Mouse (Mus musculus): ENCODE measurements around the gene Pgrmc2. TPM values are rescaled to one million over a fixed set of nuclear protein-coding genes. Genes with fewer than 3 reads are reported as not detected.
A peak's percentile ranks its signal among the peaks of the same experiment; 100 is the strongest.

Pgrmc2 gene
- total RNA-seq (2014; rRNA removed) (18.3 and 21.2 TPM in 2 replicates), polyA plus RNA-seq (2012; rRNA removed) (19.9 and 24.5 TPM in 2 replicates)

DNA sequence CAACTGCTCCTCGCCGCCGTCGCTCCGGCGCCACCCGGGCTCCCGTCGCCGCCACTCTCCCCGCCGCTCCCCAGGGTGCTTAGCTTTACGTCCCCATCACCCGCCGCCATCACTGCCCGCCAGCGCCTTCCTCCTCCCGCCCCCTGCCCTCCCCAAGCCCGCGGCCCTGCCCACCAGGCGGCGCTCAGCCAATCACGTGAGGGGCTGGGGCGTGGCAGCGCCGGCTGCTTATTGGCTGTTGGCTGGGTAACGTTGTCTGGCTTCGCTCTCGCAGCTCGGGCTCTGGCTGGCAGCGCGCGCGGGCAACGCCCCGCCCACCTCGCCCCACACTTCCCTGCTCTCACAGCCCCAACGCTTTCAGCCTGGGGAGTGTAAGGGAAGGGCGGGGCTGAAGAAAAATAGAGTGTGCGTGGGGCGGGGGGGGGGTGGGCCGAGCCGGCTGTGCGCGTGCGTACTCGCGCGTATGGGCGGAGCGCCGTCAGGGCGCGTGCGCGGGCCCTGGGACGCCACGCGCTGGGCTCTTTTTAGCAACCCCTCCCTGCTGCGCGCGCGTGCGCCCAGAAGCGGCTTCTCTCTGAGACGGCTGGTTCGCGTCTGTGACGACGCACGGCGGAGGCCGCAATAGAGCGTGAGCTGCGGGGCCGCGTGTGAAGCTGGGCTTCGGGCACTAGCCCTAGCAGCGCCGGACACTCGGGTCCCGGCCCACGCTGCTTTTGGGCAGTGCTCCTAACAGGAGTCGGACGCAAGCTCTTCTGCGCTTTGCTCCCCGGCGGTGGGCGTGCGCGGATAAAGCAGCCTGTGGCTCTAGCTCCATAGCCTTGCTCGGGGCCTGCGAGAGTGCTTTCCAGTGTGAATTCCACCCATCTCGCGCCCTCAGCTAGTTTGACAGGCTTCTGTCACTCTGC is at the start of gene Pgrmc2:
Gene Pgrmc2, minus strand, starts transcription at position 162 of the 905 bp plus-strand sequence.
- no peaks in the 10 kb centered on the region for H3K27me3 ChIP-seq (ENCODE audit: control insufficient read depth, insufficient read depth, low read length)
- WGBS = under 1% methylated on average over 94 of the region's 95 CpGs
- H3K79me2 ChIP-seq (ENCODE audit: control insufficient read depth, insufficient read depth, low read length) = peaks cover 12% of the 10 kb centered on the region; the same call in 1 of the 2 replicates

DNA sequence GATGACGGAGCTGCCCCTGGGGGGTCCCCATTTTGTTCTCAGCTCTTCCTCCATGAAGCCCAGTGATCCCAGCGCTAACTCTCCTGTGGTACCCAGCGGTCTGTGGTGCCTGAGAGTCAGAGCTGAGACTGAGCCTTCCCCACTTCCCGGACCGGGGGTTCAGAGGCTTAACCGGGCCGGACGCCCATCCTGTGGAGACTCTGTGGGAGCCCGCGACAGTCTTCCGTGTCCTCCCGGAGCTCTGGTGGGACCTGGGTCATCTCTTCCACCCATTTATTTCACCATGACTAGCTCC is 41.1 kb upstream of the Pgrmc2 start:
- Histone ChIP-seq H3K27me3 (ENCODE audit: control insufficient read depth, insufficient read depth, low read length) (no peaks in the 10 kb centered on the region), H3K79me2 (ENCODE audit: control insufficient read depth, insufficient read depth, low read length) (no peaks in the 10 kb centered on the region), H3K9ac (ENCODE audit: low read depth, low read length) (no peak overlapping the region), H3K27ac (replicated peaks; ENCODE audit: insufficient read depth, low read depth, low read length) (no peak overlapping the region), H3K4me1 (ENCODE audit: control insufficient read depth, insufficient read depth, low read length) (no peaks in the 10 kb centered on the region), H3K36me3 (ENCODE audit: control insufficient read depth, insufficient read depth, low read length) (no peaks in the 10 kb centered on the region), H3K4me3 (ENCODE audit: insufficient read depth, low read depth, low read length) (no peak overlapping the region)
- WGBS = 37% methylated on average over 12 of the region's 12 CpGs
- DNase-seq (ENCODE audit: extremely low read depth, low read depth, low spot score) = no peak
- TF ChIP-seq CTCF (IDR thresholded peaks at IDR 0.05; ENCODE audit: low read depth, low read length) (no peak), POLR2A (IDR thresholded peaks at IDR 0.05; ENCODE audit: extremely low read depth, insufficient read depth, low read length) (no peak)

More for the DNA sequence above, at the start of gene Pgrmc2:
- Histone ChIP-seq H3K36me3 (ENCODE audit: control insufficient read depth, insufficient read depth, low read length) (no peaks in the 10 kb centered on the region), H3K9ac (ENCODE audit: low read depth, low read length) (peak within 1 kb of the TSS; percentile 95), H3K27ac (replicated peaks; ENCODE audit: insufficient read depth, low read depth, low read length) (peak within 1 kb of the TSS; percentile 91), H3K4me3 (ENCODE audit: insufficient read depth, low read depth, low read length) (peak within 1 kb of the TSS; percentile 87), H3K4me1 (ENCODE audit: control insufficient read depth, insufficient read depth, low read length) (peaks cover 14% of the 10 kb centered on the region)
- no peak for TF ChIP-seq CTCF (IDR thresholded peaks at IDR 0.05; ENCODE audit: low read depth, low read length)
- peak; percentile 94 for TF ChIP-seq POLR2A (IDR thresholded peaks at IDR 0.05; ENCODE audit: extremely low read depth, insufficient read depth, low read length)
- DNase-seq (ENCODE audit: extremely low read depth, low read depth, low spot score) = peak; percentile 92

DNA sequence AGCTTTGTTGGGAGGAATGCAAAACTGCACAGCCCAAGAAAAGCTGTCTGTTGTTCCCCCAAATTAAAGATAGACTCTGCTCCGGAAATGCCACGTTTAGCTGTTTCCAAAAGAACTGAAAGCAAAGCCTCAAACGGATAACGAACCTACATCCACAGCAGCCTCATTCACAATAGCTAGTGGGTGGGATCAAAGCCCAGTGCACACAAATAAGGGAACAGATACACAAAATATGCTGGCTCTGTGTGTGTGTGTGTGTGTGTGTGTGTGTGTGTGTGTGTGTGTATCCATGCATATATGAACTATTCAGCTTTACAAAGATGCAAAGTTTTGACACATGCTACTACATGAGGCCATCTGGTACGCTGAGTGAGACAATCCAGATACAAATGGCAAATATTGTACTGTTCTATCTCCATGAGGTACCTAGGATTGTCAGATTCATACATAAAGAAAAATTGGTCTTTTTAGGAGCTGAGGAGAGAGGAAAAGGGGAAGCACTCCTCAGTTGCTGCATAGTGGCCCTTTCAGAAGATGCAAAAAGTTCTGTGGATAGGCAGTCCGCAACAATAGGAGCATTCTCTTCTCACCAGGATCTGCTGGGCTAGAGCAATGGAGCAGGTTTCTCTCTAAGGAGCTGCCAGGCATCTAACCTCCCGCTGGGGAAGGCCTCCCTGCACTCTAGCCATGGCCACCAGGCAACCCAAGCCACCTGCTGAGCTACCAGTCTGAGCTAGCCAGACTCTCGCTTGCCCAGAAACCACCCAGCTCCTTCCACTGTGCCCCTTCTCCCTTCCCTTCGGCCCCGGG is 40.5 kb upstream of the Pgrmc2 start:
- TF ChIP-seq POLR2A (IDR thresholded peaks at IDR 0.05; ENCODE audit: extremely low read depth, insufficient read depth, low read length) = no peak
- H3K36me3 ChIP-seq (ENCODE audit: control insufficient read depth, insufficient read depth, low read length) = no peaks in the 10 kb centered on the region
- 58% methylated on average over 10 of the region's 10 CpGs for WGBS
- H3K4me3 ChIP-seq (ENCODE audit: insufficient read depth, low read depth, low read length) = no peak overlapping the region
- H3K27ac ChIP-seq (replicated peaks; ENCODE audit: insufficient read depth, low read depth, low read length) = no peak overlapping the region
- H3K79me2 ChIP-seq (ENCODE audit: control insufficient read depth, insufficient read depth, low read length) = no peaks in the 10 kb centered on the region
- H3K27me3 ChIP-seq (ENCODE audit: control insufficient read depth, insufficient read depth, low read length) = no peaks in the 10 kb centered on the region
- H3K4me1 ChIP-seq (ENCODE audit: control insufficient read depth, insufficient read depth, low read length) = no peaks in the 10 kb centered on the region
- H3K9ac ChIP-seq (ENCODE audit: low read depth, low read length) = no peak overlapping the region
- DNase-seq (ENCODE audit: extremely low read depth, low read depth, low spot score) = no peak

DNA sequence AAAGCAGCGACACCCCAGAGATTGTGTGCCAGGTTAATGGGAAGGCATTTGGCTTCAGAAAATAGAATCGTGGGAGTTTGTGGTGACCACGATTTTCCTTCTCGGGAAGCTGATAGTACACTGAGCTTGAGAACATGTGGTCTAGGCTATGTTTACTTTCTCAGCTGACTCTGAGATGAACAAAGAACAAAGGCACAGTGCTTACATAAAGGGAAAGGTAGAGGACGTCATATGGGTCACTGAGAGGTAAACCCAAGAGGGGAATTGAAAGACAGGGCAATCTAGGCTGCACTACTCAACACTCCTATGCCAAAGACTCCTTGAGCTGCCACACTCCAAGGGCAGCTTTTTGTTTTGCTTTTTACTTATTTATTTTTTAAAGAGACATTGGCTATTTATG is 35.3 kb upstream of the Pgrmc2 start:
- H3K4me1 ChIP-seq (ENCODE audit: control insufficient read depth, insufficient read depth, low read length) = no peaks in the 10 kb centered on the region
- no peak overlapping the region for H3K27ac ChIP-seq (replicated peaks; ENCODE audit: insufficient read depth, low read depth, low read length)
- H3K79me2 ChIP-seq (ENCODE audit: control insufficient read depth, insufficient read depth, low read length) = no peaks in the 10 kb centered on the region
- H3K9ac ChIP-seq (ENCODE audit: low read depth, low read length) = no peak overlapping the region
- H3K27me3 ChIP-seq (ENCODE audit: control insufficient read depth, insufficient read depth, low read length) = no peaks in the 10 kb centered on the region
- H3K4me3 ChIP-seq (ENCODE audit: insufficient read depth, low read depth, low read length) = no peak overlapping the region
- 47% methylated on average over 5 of the region's 5 CpGs for WGBS
- no peaks in the 10 kb centered on the region for H3K36me3 ChIP-seq (ENCODE audit: control insufficient read depth, insufficient read depth, low read length)
- DNase-seq (ENCODE audit: extremely low read depth, low read depth, low spot score) = no peak
- TF ChIP-seq CTCF (IDR thresholded peaks at IDR 0.05; ENCODE audit: low read depth, low read length) (no peak), POLR2A (IDR thresholded peaks at IDR 0.05; ENCODE audit: extremely low read depth, insufficient read depth, low read length) (no peak)

DNA sequence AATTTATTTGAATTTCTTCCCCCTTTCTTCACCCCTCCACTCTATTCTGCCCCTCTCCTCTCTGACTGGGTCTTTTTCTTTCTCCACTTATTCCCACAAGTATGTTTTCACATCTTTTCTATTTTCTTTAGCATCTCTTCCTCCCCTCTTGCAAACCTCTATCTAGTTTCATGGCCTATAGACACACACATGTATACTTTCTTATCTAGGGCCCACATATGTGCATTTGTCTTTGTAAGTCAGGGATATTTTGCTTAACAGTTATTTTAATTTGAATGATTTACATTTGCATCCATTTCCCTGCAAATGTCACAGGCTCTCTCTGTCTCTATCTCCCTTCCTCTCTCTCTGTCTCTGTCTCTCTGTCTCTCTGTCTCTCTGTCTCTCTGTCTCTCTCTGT is 34.6 kb upstream of the Pgrmc2 start:
- no peak for TF ChIP-seq POLR2A (IDR thresholded peaks at IDR 0.05; ENCODE audit: extremely low read depth, insufficient read depth, low read length)
- no peak for TF ChIP-seq CTCF (IDR thresholded peaks at IDR 0.05; ENCODE audit: low read depth, low read length)
- Histone ChIP-seq H3K27ac (replicated peaks; ENCODE audit: insufficient read depth, low read depth, low read length) (no peak overlapping the region), H3K9ac (ENCODE audit: low read depth, low read length) (no peak overlapping the region), H3K4me3 (ENCODE audit: insufficient read depth, low read depth, low read length) (no peak overlapping the region), H3K79me2 (ENCODE audit: control insufficient read depth, insufficient read depth, low read length) (no peaks in the 10 kb centered on the region), H3K27me3 (ENCODE audit: control insufficient read depth, insufficient read depth, low read length) (no peaks in the 10 kb centered on the region), H3K4me1 (ENCODE audit: control insufficient read depth, insufficient read depth, low read length) (no peaks in the 10 kb centered on the region), H3K36me3 (ENCODE audit: control insufficient read depth, insufficient read depth, low read length) (no peaks in the 10 kb centered on the region)
- no peak for DNase-seq (ENCODE audit: extremely low read depth, low read depth, low spot score)
